Mouse (Mus musculus) cerebellum, adult 2 months (tissue): ENCODE measurements around the gene Lefty2. TPM values are rescaled to one million over a fixed set of nuclear protein-coding genes. Genes with fewer than 3 reads are reported as not detected.
"Not testable (repeated sequence)": the region's sequence is repeated elsewhere in the genome, so short reads cannot be mapped to it uniquely, and the experiment has no call there.

Experiments used
- DNase-seq, 2 experiments: peaks; one replicate each; pipeline ENCODE4 v3.0.0; 2021
- H3K27ac ChIP-seq: fragments of 200-500 bp; 2 replicates; pipeline ENCODE4 v1.5.1; 2012; ENCODE audit warnings: low read length, control low read depth, inconsistent platforms; ENCODE audit not compliant: insufficient read depth
- H3K27me3 ChIP-seq: fragments of 200-500 bp; 2 replicates; pipeline ENCODE4 v1.6.1; 2012; ENCODE audit warnings: inconsistent platforms, mild to moderate bottlenecking, low read length, moderate library complexity; ENCODE audit not compliant: control insufficient read depth, insufficient read depth
- H3K4me1 ChIP-seq: fragments of 200-500 bp; 2 replicates; pipeline ENCODE4 v1.6.1; 2011; ENCODE audit warnings: low read length; ENCODE audit not compliant: control insufficient read depth, insufficient read depth
- H3K4me3 ChIP-seq: fragments of 200-500 bp; replicated peaks from 2 replicates; pipeline ENCODE3; 2011; ENCODE audit warnings: mild to moderate bottlenecking, low read depth, low read length, control low read depth; ENCODE audit not compliant: insufficient read depth
- CTCF ChIP-seq: fragments of 200-500 bp; IDR thresholded peaks from 2 replicates; pipeline ENCODE4 v1.5.1; 2011; ENCODE audit warnings: low read depth, mild to moderate bottlenecking, control low read depth, low read length, moderate library complexity, borderline replicate concordance; ENCODE audit not compliant: insufficient read depth
- POLR2A ChIP-seq: fragments of 200-500 bp; IDR thresholded peaks from 2 replicates; pipeline ENCODE4 v1.6.1; 2011; ENCODE audit warnings: low read length, control low read depth, borderline replicate concordance; ENCODE audit not compliant: insufficient read depth
- WGBS: fragments of 180-500 bp; shearing (Covaris S2); methylation state at CpG from one replicate; pipeline ENCODE4 v1.1.7; 2018; 5-methylcytosine and 5-hydroxymethylcytosine counted together
- polyA plus RNA-seq: library from polyadenylated mRNA; depleted of rRNA; stranded (reverse); fragments of >200 nt; gene quantifications from 2 replicates; pipeline ENCODE4 v1.2.3, GENCODE M21; 2012

The Lefty2 gene
- polyA plus RNA-seq, 1 experiment = 0.18 TPM

DNA sequence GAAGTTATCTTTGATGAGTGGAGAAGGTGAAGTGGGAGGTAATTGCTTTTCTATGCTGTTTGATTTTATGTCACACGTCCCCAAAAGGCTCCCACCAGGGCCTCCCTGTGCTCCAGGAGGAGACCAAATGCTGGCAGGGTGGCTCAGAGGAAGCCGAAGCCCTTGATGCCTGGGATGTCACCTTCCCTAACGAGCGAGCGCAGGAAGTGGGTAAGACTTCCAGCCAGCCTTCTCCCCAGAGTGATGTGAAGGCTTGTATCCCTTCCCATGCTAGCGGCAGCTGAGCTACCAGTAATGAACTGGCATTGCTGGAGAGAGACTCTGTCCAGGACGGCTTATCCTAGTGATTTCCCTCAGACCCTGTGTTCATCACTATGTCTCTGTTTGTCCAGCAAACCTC is 9.2 kb upstream of the Lefty2 start:
- Histone ChIP-seq H3K4me3 (no peak overlapping the region), H3K4me1 (no peaks in the 10 kb centered on the region), H3K27ac (no peak overlapping the region), H3K27me3 (no peaks in the 10 kb centered on the region)
- DNase-seq = no peak
- WGBS = 60% methylated on average over 7 of the region's 7 CpGs
- TF ChIP-seq CTCF (no peak), POLR2A (no peak)

DNA sequence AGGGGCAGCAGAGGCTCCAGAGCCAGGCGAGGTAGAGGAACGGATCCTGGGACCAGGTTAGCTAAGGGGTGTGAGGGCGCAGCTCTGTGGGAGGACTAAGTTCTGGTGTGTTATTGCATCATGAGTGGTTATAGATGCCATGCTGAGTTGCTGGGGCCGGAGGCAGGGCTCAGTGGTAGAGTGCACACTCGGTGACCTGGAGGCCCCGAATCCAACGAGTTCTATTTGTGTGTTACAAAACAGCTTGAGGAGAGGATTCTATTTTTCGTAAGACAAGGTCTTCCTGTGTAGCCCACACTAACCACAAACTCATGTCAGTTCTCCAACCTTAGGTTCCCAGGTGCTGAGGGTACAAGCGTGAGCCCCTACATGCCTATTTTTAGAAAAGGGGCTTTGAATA is 8.4 kb upstream of the Lefty2 start:
- WGBS = 83% methylated on average over 9 of the region's 9 CpGs
- H3K27me3 ChIP-seq = no peaks in the 10 kb centered on the region
- H3K4me3 ChIP-seq = no peak overlapping the region
- TF ChIP-seq CTCF = no peak
- TF ChIP-seq POLR2A = no peak
- no peak overlapping the region for H3K27ac ChIP-seq
- no peak for DNase-seq
- no peaks in the 10 kb centered on the region for H3K4me1 ChIP-seq

DNA sequence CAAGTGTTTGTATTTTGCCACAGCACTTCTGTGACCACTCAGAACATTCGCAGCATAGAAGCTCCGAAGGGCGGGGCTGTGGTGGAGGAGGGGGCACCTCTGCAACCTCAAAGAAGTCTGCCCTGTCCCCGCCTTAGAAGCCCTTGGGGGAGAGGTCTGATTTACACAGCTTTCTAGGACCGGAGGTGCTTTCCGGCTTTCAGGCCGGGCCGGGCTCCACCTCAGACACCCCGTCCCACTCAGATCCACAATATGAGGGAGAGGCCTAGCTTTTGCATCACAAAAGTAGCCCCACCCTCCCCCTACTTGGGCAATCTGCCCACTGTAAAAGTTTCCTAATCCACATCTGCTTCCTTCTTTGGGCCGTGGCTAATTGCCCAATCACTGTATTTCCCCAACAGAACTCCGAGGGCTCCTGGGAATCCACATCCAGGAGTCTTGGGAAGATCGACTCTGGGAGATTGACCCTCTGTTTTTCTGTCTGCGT is 4.3 kb upstream of the Lefty2 start:
- TF ChIP-seq CTCF = no peak
- TF ChIP-seq POLR2A = no peak
- WGBS = 19% methylated on average over 13 of the region's 13 CpGs
- H3K27ac ChIP-seq = no peak overlapping the region
- H3K27me3 ChIP-seq = no peaks in the 10 kb centered on the region
- no peaks in the 10 kb centered on the region for H3K4me1 ChIP-seq
- no peak for DNase-seq
- no peak overlapping the region for H3K4me3 ChIP-seq

DNA sequence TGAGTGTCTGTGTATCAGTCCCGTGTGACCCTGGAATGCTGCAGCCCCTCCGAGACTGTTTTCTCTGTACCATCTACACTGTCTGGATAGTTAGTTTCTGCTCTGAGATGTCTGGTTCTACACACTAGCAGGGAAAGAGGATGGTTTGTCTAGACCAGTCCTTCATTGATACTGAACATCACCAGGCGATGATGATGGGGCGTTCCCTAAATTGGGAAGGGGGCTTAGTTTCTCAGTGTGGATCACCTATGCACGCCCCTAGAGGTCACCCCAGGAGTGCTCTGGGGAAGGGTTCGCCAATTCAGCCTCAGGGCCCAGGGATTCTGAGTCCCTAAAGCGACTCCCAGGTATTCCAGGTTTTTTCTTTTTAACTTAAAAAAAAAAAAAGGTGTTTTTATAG is 3.7 kb upstream of the Lefty2 start:
- Histone ChIP-seq H3K4me1 (no peaks in the 10 kb centered on the region), H3K27me3 (no peaks in the 10 kb centered on the region), H3K27ac (no peak overlapping the region), H3K4me3 (no peak overlapping the region)
- no peak for DNase-seq
- TF ChIP-seq POLR2A (no peak), CTCF (no peak)
- 59% methylated on average over 7 of the region's 7 CpGs for WGBS

DNA sequence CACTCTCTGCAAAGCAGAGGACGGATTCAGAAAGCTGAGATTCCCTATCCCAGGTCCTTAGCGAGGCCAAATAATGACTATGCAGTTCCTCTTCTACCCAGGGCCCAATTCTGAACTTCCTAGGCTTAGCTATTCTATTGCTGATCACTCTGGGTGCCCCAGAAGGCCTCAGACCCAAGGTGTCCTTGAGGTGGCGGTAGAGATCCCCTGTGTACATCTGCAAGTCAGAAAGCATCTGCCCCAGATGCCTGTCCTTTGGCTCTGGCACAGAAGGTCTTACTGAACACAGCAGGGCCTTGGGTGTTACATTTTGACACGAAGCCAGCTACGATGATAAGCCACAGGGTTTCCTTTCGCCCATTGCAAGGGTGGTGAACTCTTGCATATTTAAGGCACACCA is 3.1 kb upstream of the Lefty2 start:
- Histone ChIP-seq H3K27ac (no peak overlapping the region), H3K27me3 (no peaks in the 10 kb centered on the region), H3K4me3 (no peak overlapping the region), H3K4me1 (no peaks in the 10 kb centered on the region)
- 54% methylated on average over 6 of the region's 6 CpGs for WGBS
- no peak for DNase-seq
- TF ChIP-seq CTCF = no peak
- TF ChIP-seq POLR2A = no peak

DNA sequence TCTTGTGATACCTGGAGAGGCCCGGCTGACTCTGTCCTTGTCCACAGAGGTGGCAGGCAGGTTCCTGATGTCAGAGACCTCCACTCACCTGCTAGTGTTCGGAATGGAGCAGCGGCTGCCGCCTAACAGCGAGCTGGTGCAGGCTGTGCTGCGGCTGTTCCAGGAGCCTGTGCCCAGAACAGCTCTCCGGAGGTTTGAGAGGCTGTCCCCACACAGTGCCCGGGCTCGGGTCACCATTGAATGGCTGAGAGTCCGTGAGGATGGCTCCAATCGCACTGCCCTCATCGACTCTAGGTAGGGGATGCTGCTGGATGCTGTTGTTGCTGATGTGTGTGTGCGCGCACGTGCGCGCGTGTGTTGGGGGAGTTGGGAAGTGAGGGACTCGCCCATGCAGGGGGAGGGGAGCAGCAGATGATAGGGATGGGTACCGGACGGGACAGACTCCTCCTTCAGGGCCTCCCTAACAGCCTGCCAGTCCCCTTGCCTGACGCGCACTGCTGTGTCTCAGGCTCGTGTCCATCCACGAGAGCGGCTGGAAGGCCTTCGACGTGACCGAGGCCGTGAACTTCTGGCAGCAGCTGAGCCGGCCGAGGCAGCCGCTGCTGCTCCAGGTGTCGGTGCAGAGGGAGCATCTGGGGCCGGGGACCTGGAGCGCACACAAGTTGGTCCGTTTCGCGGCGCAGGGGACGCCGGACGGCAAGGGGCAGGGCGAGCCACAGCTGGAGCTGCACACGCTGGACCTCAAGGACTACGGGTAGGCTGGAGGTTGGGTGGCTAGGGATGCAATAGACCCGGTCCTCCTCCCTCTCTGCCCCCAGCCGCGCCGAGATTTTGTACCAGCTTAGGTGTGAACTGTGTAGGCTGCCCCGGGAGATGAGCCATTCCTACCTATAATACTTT is 1.4 kb downstream of the Lefty2 start:
- H3K4me3 ChIP-seq, H3K4me1 ChIP-seq, DNase-seq, H3K27ac ChIP-seq, H3K27me3 ChIP-seq: not testable (repeated sequence)
- WGBS = 8% methylated on average over 47 of the region's 51 CpGs

DNA sequence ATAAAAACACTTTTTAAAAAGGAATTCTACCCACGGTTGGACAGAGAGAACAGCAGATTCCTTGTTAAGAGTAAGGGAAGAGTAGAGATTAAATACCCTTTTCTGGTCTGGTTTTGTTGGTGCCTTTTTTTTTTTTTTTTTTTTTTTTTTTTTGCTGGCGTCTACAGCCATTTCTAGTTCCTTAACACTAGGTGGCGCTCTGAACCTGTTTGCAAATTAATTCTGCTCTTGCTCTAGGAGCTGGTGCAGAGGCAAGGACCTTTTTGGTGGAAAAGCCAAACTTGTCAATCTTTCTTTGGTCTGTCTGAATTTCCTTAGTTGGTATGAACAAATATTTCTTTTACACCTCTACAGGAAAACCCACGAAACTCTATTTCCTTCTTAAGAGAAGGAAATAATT is 8.2 kb downstream of the Lefty2 start:
- peaks cover 9% of the 10 kb centered on the region; the same call in 1 of the 2 replicates for H3K4me1 ChIP-seq
- peak in 1 of 2 experiments; percentile 62 for DNase-seq
- WGBS = under 1% methylated on average over 4 of the region's 4 CpGs
- H3K27ac ChIP-seq = no peak overlapping the region
- peak; percentile 46; the same call in 1 of the 2 replicates for TF ChIP-seq CTCF
- no peak for TF ChIP-seq POLR2A
- H3K27me3 ChIP-seq = no peaks in the 10 kb centered on the region
- H3K4me3 ChIP-seq = no peak overlapping the region

DNA sequence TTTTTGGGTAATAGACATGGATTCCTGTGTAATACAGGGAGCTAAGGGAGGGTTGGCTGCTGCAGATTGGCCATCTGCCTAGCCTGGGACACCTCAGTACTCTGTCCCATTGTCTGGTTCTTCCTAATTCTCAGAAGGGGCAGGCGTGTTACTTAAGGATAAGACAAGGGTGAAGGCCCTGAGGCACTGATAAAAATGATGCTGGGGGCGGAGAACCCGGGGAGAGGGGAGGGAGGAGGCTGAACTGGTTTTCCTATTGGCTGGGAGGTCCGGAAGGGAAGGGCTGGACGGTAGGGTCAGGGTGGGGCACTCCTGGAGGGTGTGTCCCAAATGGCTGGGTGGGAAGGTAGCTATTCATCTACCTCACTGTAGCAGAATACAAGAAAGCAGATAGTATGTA is 10.0 kb downstream of the Lefty2 start:
- 44% methylated on average over 5 of the region's 5 CpGs for WGBS
- TF ChIP-seq CTCF = no peak
- TF ChIP-seq POLR2A = no peak
- DNase-seq = no peak
- H3K4me3 ChIP-seq = no peak overlapping the region
- no peak overlapping the region for H3K27ac ChIP-seq
- H3K27me3 ChIP-seq = no peaks in the 10 kb centered on the region
- H3K4me1 ChIP-seq = peaks cover 11% of the 10 kb centered on the region; the same call in 1 of the 2 replicates
